Mouse (Mus musculus) fat pad, adult 2 months (tissue): ENCODE data around the gene Gm128.
A peak's percentile ranks its signal among the peaks of the same experiment; 100 is the strongest.

Experiments used
- DNase-seq: peaks from one replicate; pipeline ENCODE4 v3.0.0-alpha.2; 2011; ENCODE audit warnings: low read depth, low spot score; ENCODE audit errors: extremely low read depth

Gene Gm128

DNA sequence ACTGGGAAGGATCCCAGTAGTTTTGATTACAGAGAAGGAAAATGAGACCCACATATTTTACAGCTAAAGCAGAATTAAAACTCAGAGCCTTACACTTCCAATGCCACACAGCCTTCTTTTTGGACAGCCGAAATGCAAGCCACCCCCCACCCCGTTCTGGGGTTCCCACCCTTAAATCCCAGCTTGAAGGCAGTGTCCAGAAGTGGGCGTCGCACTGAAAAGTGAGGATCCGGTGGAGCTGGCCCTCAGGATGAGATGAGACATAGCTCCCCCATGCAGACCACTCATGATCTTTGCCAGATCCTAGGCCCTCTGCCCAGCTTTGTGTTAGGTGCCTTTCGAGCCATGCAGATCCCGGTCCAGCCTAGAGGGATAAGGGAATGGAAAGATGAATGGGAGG is at the start of gene Gm128:
Gm128 (minus strand) TSS at position 101 of the 400 bp plus-strand sequence.
- no peak for DNase-seq

DNA sequence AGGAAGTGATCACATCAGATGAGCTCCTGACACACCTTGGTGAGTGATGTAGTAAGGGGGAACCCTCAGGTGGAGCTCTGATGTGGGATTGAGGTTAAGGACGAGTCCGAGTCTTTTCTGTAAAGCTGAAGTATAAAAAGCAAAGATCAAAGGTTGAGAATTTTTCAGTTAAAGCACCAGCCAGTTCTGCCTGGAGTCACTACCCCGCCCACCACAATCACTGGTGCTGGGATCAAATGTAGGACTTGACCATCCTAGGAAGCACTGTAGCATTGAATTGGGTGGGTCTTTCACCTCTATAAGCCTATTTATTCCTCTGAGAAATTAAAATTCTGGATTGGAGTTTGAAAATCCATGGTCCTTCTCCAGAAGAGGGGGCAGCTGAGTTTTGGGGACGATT is 49.6 kb upstream of the Gm128 start:
- DNase-seq = no peak

DNA sequence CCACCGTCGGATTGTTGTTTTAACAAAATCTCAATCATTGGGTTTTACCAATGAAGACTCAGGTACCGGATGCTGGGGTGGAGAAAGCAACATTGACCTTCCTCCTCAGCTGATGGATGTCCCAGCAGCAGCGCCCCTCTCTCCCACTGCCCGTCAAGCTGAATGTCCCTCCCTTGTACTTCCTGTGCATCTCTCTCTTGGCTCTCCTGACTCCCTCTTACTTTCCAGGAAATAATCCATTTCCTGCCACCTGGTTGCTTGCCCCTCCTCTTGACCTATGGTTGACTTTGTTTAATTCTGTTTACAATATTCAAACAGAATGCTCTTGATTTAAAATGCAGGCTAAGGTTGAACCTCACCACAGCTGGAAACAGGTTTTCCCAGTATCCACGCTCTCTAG is 48.8 kb upstream of the Gm128 start:
- DNase-seq = no peak

DNA sequence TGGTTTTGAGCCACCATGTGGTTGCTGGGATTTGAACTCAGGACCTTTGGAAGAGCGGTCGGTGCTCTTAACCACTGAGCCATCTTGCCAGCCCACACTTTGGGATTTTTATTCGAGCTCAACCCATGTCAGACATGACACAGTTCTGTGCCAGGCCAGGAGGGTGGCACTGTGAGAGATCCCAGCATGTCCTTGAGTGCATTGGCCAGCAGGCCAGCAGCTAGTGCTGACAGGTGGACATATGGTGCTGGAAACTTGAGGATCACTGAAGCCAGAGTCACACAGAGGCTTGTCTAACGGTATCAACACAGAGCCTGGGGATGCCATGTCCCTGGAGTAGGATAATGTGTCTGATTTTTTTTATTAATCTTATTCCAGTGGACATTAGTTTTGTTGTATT is 48.0 kb upstream of the Gm128 start:
- DNase-seq = no peak

DNA sequence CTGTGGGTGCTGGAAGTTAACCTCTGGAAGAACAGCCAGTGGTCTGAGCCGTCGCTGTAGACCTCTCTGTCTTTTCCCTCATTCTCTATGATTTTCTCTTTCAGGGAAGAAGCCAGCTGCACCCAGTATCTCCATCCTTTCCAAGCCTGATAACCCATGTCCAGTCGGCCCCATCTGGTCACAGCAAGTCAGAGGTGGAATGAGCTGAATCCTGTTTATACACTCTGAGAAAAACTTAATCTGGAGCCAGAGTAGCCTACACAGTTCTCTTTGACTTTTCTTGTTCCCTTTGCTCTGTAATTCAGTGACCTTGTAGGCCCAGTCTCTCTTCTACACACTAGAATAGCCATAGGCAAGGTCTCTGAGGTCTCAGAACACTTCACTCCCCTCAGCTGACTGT is 46.1 kb upstream of the Gm128 start:
- DNase-seq = no peak

DNA sequence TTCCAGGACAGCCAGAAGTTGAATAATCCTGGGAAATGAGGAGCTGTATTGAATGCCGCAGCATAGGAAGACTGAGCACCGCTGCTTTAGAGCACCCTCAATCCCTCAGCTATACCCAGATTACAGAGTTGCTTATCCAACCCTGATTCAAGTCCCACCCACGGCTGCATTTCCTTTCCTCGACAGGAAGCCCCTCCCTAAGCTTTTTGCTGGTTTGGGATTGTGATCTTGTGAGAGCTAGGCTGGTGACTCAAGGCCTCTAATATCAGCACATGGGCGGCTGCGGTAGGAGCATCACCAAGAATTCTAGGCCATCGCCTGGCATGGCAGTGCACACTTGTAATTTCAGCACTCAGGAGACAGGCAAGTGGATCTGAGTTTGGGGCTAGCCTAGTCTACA is 45.1 kb upstream of the Gm128 start:
- no peak for DNase-seq

DNA sequence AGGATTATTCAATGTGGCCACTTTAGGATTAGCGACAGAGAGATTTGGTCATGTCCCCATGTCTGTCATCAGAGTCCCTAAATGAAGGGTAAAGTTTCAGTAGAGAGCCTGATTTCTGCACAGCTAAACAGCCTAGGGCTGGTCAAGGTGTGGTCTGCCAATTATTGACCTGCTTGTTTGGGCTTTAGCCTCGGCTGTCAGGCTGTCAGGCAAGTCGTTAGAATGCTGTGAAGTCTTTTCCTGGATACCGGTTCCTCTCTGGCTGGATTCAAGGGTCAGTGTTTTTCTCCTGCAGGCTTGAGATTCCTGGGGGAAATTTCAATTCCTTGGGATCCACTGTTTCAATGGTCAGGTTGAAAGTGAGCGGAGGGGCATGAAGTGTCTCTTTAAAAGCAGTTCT is 44.6 kb upstream of the Gm128 start:
- DNase-seq = no peak

DNA sequence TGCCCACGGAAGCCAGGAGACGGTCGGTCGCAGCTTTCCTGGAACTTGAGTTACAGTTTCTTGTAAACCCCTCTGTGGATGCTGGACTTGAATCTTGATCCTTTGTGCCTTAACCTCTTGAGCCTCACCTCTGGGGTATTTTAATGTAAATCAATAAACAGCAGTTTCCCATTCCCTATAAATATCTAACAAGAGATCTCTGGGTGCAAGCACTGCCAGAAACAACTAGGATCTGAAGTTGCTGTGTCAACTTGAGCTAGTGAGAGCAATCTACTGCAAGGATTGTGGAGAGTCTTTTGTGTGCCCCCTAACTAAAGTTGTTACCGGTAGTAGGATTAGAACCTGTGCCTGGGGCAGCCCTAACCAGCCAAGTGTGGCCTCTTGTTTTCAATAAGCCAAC is 44.0 kb upstream of the Gm128 start:
- DNase-seq = no peak

DNA sequence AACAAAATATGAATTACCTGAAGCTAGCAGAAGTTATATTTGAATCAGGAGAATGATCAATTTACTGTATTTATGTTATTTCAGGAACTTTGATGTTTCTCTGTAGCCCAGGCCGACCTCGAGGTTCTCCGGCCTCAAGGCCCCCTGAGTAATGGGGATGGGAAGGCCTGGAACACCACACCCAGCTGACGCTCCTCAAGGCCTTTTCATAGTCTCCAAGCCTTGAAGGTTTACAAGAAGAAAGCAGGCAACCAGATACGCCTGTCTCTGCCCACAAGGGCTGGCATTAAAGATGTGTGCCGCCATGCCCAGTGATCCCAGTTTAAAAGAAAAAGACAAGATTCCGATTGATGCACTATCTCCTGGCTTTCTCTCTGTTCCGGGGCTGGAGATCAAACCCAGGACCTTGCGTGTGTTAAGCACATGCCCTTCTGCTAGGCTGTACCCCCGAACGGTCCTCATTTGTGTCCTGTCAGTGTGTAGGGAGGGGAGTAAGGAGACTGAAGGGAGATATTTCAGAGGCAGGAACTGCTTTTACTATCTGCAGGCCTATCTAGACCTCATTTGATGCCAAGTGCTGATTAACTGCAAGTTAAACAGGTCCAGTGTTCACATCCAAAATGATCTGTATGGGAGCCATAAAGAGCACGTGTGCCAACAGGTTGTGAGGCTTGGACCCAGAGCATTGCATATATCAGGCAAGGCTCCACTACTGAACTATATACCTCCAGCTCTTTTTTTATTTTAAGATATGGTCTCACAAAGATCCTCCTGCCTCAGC is 43.3 kb upstream of the Gm128 start:
- DNase-seq = no peak

DNA sequence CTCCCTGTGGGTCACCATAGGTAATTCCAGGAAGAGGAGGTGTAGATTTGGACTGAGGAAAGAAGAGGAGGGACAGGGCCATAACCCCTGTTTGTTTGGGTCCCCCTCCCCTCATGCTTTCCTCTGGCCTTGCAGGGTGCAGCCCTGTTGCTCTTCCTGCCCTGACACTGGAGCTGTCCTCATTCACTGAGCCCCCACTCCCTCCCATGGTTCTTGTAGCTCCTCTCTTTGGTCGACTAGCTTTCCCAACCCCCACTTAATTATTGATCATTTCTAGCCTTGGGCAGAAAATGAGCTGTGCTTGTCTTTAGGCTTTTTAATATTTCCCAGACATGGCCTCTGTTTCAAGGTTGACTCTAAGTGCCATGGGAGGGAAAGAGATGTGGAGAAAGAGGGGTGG is 42.7 kb upstream of the Gm128 start:
- no peak for DNase-seq

DNA sequence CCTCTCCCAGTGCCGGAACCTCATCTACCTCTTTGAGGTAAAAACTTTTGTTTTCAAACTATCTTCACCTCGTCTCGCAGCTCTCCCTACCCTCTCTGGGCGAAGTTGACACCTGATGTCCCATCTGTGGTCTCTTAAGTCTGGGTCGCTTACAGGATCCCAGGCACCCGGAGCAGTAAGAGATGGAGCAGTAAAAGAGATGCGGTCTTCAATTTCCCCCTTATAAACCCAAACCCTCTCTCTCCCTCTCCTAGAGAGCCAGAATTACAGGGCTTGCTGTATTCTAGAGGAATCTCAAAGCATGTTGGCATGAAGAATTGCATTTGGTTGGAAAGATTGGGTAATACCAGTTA is 42.2 kb upstream of the Gm128 start:
- DNase-seq = no peak

DNA sequence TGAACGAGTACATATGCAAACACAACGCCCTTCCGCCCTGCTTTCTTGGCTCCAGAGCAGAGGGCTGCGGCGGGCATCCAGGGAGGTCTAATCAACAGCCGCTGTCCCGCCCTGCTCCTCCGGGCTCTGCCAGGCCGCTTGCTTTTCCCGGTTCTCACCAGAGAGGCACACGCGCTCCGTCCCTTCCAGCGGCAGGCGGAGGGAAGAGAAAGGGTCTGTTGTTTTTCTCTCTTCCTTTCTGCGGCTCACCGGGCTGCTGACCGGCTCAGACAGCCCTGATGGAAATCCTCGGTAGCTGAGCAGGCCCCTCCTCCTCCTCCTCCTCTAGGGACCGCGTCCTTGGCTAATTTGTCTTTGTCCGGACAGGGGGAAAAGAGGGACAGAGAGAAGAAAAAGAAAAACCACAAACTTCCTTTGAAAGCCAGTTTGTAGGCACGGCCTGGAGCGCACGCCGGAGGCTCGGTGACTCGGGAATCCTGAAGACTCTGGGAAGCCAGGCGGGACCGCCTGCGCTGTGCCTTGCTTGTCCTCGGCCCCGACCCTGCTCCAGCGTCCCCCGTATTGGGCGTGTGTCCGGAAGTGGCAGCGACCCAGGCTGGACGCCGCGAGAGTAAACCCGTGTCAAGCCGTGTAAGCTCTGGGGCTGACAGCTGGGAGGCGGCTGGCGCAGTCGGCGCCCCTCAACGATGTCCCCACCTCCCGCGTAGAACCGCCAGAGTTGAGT is 41.6 kb upstream of the Gm128 start:
- DNase-seq = no peak

DNA sequence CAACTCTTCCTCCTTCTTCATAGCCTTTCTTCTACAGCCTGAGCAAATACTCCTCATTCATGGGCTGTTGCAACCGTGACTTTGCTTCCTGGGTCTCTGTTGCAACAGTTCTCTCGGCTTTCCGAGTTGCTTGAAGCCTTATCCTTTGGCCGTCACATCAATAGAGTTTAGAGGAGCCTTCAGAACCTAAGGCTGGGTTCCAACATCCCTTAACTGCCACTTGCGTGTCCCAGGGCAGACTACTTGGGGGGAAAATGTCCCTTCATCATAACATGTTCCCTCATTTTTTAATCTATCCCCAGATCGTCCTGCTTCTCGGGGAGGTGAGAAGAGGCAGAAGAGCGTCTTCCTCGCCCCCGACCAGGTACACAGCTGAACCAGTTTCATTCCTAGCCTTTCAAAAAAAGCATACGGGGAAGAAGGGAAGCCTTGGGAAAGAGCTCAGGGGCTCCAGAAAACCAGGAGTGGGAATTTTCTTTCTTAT is 41.0 kb upstream of the Gm128 start:
- peak; percentile 88 for DNase-seq

DNA sequence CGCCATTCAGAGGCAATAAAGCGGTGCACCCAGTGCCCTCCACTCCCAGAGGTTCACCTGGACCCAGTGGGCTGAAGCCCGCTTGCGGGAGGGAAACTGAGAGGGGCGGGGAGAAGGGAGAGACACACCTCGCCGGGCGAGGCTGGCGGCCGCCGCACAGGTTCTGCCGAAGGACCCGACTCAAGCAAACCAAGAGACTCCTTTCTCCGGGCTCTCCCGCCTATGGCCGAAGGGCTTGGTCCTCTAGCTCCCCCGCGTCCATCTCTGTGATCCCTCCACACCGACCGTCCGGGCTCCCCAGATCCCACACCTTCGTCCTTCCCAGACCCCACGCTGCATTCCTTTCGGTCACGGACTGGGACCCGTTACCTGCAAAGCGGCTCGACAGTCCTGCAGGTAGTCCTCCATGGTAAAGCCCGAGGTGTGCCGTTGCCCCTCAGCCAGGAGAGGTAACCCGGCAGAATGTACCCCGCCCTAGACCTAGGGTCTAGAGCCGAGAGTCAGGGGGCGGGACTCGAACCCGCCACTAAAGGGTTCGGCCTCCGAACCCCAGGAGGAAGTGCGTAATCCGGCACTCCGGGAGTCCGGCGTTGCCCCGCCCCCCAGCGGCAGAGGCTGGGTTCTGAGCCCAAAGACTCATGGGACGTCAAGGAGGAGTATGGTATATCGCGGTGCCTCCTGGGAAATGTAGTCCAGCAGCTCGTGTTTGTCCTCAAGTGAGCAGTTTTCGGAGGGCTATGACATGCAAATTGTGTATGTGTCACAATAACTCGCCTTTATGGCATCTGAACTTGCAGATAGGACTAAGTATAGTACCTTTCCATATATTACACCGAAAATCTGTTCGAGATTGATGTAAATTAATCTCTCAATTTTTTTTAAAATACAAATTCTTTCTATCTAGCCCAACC is 40.1 kb upstream of the Gm128 start, which contains the start of the genes Mindy1 and Prune1:
Mindy1 (plus strand) TSS at position 130 of the 911 bp plus-strand sequence.
Prune1 (minus strand) TSS at position 861 of the 911 bp plus-strand sequence.
- no peak for DNase-seq

DNA sequence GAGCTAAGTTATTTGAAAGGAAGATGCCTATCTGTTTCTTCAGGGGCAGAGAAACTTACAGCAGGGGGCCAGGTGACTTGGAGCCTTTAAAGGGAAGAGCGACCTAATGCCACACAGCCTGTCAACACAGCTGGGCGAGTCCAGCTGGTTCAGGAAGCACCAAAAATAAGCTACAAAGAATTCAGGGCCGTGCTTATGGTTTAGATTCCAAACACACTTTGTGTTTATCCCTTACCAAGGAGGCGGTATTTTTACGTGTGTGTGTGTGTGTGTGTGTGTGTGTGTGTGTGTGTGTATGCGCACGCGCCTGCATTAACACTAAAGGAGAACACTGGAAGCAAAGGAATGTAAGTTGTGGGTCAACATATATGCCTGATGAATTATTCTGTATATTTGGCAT is 39.3 kb upstream of the Gm128 start:
- no peak for DNase-seq

DNA sequence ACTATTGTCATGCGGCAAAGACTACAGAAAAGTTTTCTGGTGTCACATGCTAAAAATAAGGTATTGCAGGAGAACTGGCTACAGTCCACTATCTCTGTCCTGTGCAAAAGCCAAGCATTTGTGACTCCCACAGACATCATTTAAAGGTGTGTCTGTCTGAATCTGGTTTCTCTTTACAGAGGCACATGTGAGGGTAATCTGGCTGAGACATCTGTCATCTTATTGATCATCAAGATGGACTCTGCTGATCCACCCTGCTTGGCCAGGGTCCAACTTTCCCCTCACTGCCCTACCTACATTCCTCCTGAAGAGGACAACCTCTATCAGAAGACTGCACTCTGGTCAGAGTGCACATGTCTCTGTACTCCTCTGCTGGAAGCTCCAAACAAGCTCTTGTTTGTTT is 35.8 kb upstream of the Gm128 start:
- DNase-seq = no peak

DNA sequence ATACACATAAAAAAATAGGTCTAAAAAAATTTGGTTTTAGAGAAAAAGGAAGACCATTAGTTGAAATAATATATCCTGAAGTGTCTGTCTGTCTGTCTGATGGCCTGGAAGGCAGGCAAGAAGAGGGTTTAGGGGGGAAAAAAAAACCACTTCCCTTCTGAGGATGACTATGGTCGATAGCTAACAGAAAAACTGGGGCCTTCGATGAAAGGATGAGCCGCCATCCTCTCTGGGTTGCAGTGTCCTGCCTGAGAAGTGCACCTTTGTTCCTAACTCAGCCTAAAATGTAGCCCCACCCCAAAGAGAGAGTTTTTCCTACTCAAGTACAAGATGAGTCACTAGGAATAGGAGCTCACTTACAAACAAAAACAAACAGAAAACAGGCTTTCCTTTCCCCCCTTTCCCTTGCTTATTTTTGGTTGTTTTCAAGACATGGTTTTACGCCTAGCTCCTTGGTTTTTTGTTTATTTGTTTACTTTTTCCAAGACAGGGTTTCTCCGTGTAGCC is 35.1 kb upstream of the Gm128 start:
- no peak for DNase-seq

DNA sequence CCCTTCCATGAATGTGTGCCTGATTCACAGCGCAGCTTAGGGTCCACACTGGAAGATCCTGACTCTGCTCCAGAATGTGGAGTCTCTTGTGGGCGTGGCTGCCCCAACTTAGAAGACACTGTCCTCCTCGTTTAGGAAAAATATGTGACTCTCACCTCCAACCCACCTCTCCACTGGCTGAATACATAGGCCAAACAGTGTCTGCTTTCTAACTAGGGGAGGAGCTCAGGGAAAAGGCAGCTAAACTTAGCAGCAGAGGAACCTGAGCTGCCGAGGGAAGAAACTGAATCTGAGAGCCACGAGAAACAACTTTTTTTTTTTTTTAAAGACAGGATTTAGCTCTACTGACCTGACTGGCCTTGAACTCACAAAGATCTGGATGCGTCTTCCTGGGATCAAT is 33.8 kb upstream of the Gm128 start:
- DNase-seq = no peak

DNA sequence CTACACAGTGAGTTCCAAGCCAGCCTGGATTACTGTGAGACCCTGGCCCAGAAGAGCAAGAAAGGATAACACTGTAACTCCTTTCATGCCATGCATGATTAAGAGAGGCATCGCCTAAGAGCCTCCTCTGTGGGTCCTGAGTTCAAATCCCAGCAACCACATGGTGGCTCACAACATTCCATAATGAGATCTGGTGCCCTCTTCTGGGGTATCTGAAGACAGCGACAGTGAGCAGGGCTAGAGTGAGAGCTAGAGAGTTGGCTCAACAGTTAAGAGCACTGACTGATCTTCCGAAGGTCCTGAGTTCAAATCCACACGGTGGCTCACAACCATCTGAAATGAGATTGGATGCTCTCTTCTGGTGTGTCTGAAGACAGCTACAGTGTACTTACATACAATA is 33.1 kb upstream of the Gm128 start:
- no peak for DNase-seq

DNA sequence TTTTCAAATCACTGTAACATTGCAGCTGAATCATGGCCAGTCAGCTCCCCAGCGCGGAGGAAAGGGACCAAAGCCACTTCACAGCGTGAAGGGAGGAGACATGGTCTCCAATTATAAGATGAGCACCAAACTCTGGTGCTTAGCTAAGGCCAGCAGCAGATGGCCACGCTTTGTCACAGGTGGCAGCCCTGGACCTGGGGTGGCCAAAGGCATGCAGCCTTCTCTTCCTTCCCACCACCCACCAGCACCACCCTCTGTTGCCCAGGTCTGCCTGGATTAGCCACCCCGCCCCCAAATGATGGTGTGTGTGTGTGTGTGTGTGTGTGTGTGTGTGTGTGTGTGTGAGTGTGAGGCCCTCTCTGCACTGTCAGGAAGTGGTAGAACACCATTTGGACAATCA is 32.1 kb upstream of the Gm128 start:
- no peak for DNase-seq

DNA sequence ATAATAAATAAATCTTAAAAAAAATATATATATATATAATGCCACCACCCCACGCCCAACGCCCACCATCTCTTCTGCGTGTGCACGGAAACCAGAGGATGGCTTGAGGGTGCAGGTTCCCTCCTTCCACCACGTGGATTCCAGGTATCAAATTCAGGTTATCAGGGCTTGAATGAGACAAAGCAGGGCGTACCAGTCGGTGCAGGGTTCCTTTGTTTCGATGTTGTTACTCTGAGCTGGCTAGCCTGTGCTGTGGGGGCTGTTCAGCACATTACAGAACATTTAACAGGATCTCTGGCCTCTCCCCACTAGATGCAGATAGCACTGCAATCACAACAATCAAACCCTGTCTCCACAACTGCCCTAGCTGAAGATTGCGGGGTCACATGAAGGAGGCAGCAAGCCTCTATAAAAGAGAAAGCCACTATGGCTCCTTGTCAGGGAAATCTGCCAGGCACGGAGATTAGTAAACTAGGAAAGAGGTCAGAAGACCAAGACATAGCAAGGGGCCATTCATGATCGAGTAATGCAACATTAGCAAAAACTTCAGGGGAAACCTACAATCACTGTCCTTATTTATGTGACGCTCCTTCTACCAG is 29.5 kb upstream of the Gm128 start:
- DNase-seq = no peak
